28 mouse cellular contexts compared by ENCODE assay signal in genomic region chr9:110712545-110712944, GRCm38 (mm10). TPM values are rescaled to one million over a fixed set of nuclear protein-coding genes. Genes with fewer than 3 reads are reported as not detected.
"Had no signal": no experiment of that assay in that cellular context is flagged by ENCODE, and none has a peak within 500 bp of the region (broad histone marks: within the 10 kb centered on the region; RNA-seq: fewer than 3 reads in every experiment).

No protein-coding gene starts in this region.

- H3K9ac ChIP-seq: heart, embryonic 12.5 days; heart, embryonic 13.5 days; heart, embryonic 15.5 days; hindbrain, embryonic 12.5 days; hindbrain, embryonic 13.5 days; hindbrain, embryonic 14.5 days; hindbrain, embryonic 15.5 days; intestine, embryonic 15.5 days had no signal

- H3K27ac ChIP-seq: heart, adult 2 months; heart, embryonic 10.5 days; heart, embryonic 13.5 days; heart, embryonic 15.5 days; hindbrain, embryonic 10.5 days; hindbrain, embryonic 12.5 days; hindbrain, embryonic 13.5 days; hindbrain, embryonic 14.5 days; hindbrain, embryonic 15.5 days; hindbrain, postnatal 0 days; intestine, embryonic 15.5 days; kidney, postnatal 0 days; layer of hippocampus, adult 2 months; left cerebral cortex, adult 2 months had no signal

- ATAC-seq: hindbrain, embryonic 16.5 days; hindbrain, postnatal 0 days; inflammation-experienced regulatory T-cells, adult 6 months had no signal

- H3K27me3 ChIP-seq: heart, embryonic 12.5 days; heart, embryonic 13.5 days; heart, embryonic 15.5 days; hindbrain, embryonic 12.5 days; hindbrain, embryonic 13.5 days; hindbrain, embryonic 15.5 days; intestine, embryonic 15.5 days had no signal

- H3K4me2 ChIP-seq: heart, embryonic 11.5 days; heart, embryonic 12.5 days; heart, embryonic 13.5 days; heart, embryonic 15.5 days; hindbrain, embryonic 12.5 days; hindbrain, embryonic 13.5 days; hindbrain, embryonic 14.5 days; hindbrain, embryonic 15.5 days; intestine, embryonic 15.5 days had no signal

- H3K9me3 ChIP-seq: heart, embryonic 10.5 days; heart, embryonic 12.5 days; heart, embryonic 13.5 days; heart, embryonic 15.5 days; hindbrain, embryonic 10.5 days; hindbrain, embryonic 12.5 days; hindbrain, embryonic 13.5 days; hindbrain, embryonic 15.5 days; intestine, embryonic 15.5 days had no signal

- H3K4me1 ChIP-seq: hindbrain, embryonic 12.5 days; hindbrain, embryonic 15.5 days had no signal

- H3K4me3 ChIP-seq: heart, adult 2 months; heart, embryonic 10.5 days; heart, embryonic 12.5 days; heart, embryonic 13.5 days; heart, embryonic 15.5 days; hindbrain, embryonic 10.5 days; hindbrain, embryonic 12.5 days; hindbrain, embryonic 13.5 days; hindbrain, embryonic 15.5 days; intestine, embryonic 15.5 days; layer of hippocampus, adult 2 months; left cerebral cortex, adult 2 months had no signal

- DNase-seq: heart, adult 18-20 months; heart, adult 2 months; heart, postnatal 10 days; heart, postnatal 14 days; heart, postnatal 36 days; heart, postnatal 4 days; kidney, adult 11 months; kidney, postnatal 10 days; kidney, postnatal 4 days; layer of hippocampus, adult 9-11 months; layer of hippocampus, postnatal 36 days had no signal

RNA-seq across cellular contexts. Expression of gene Myl3, which starts 29.1 kb away (rescaled TPM):
- polyA plus RNA-seq: hindbrain, embryonic 10.5 days; inflammation-experienced regulatory T-cells, adult 6 months had no signal

RNA-seq across cellular contexts. Expression of gene Pth1r, which starts 34.4 kb away (rescaled TPM):
- polyA plus RNA-seq: inflammation-experienced regulatory T-cells, adult 6 months had no signal
